Mouse (Mus musculus): ENCODE results near the gene Srrm3. TPM values are rescaled to one million over a fixed set of nuclear protein-coding genes. Genes with fewer than 3 reads are reported as not detected.

Gene Srrm3
- polyA plus RNA-seq, 1 experiment from 2014 or later = 79.4 TPM

DNA sequence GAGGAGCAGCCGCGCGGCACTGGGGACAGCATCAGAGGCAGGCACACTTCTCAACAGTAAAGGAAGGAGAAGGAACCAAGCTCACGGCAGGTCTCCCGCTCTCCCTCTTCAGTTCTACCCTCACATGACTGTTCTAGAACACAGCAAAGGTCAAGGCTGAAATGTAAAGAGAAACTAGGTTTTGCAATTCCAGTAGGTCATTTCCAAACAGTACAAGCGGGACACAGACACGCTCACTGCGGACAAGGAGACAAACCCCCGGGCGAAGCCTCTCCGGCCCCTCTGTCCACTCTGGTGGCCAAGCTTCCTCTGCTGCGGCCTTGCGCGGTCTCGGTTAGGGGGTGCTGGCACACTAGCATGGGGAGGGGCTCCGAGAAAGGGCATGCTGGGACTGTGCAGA, 102.3 kb downstream of the Srrm3 start:
- Histone ChIP-seq H3K27ac (replicated peaks) (no peak overlapping the region), H3K9ac (no peak overlapping the region), H3K27me3 (no peaks in the 10 kb centered on the region), H3K4me1 (replicated peaks) (peaks cover 15% of the 10 kb centered on the region; the same call in 1 of the 2 replicates), H3K4me2 (no peak overlapping the region), H3K9me3 (no peaks in the 10 kb centered on the region), H3K4me3 (no peak overlapping the region), H3K36me3 (peaks cover 30% of the 10 kb centered on the region)
- no peak for ATAC-seq (ENCODE audit: low FRiP score, low read depth)
- WGBS = 93% methylated on average over 16 of the region's 16 CpGs

GRCm38 (mm10) chr5:135909646-135910045, 103.0 kb downstream of the Srrm3 start:
- Histone ChIP-seq H3K4me2 (no peak overlapping the region), H3K36me3 (peaks cover 32% of the 10 kb centered on the region), H3K9me3 (no peaks in the 10 kb centered on the region), H3K27ac (replicated peaks) (no peak overlapping the region), H3K9ac (no peak overlapping the region), H3K27me3 (no peaks in the 10 kb centered on the region), H3K4me3 (no peak overlapping the region), H3K4me1 (replicated peaks) (peaks cover 18% of the 10 kb centered on the region; the same call in 1 of the 2 replicates)
- no peak for ATAC-seq (ENCODE audit: low FRiP score, low read depth)
- 87% methylated on average over 10 of the region's 10 CpGs for WGBS

DNA sequence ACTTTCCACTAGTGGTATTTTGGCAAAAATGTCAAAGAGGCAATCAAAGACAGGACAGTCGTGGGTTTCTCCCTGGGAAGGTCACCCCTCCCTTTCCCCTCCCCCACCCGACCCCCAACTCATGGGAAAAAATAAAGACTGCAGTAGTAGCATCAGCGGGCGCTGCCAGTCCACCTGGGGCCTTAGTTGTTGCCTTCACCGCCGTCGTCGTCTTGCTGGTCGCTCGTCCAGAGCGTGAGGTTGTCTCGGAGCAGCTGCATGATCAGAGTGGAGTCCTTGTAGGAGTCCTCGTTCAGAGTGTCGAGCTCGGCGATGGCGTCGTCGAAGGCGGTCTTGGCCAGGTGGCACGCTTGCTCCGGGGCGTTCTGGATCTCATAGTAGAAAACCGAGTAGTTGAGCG, 104.1 kb downstream of the Srrm3 start:
- ATAC-seq (ENCODE audit: low FRiP score, low read depth) = no peak
- no peak overlapping the region for H3K9ac ChIP-seq
- 90% methylated on average over 25 of the region's 25 CpGs for WGBS

DNA sequence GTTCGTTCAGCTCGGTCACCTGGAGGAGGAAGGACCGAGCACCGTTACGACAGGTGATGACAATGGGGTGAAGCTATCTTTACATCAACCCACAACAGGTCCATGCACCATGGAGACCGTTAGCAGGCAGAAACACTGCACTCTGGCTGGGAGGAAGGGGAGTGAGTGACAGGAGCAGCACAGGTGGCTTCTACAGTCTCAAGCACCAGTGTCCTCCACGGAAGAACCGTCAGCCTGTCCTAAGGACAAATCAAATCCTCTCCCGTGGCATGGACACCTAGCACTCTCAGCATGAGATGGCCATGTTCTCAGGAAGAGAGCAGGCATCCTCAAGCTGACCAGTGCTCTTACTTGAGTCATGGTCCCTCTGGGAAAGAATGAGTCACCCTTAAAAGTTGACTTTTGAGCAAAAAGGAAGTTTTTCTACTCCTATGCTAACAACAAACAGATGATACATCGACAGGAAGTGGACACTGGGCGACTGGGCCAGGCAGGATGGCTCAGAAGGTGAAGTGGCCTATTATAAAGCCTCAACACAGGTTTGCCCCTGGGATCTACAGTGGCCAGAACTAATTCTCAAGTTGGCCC, 105.0 kb downstream of the Srrm3 start:
- Histone ChIP-seq H3K36me3 (peaks cover 32% of the 10 kb centered on the region), H3K4me1 (replicated peaks) (peaks cover 20% of the 10 kb centered on the region; the same call in 1 of the 2 replicates)

More for the DNA sequence above, 104.1 kb downstream of the Srrm3 start:
- Histone ChIP-seq H3K9me3 (no peaks in the 10 kb centered on the region), H3K36me3 (peaks cover 32% of the 10 kb centered on the region), H3K27ac (replicated peaks) (no peak overlapping the region), H3K4me2 (no peak overlapping the region), H3K4me3 (no peak overlapping the region), H3K27me3 (no peaks in the 10 kb centered on the region), H3K4me1 (replicated peaks) (peaks cover 20% of the 10 kb centered on the region; the same call in 1 of the 2 replicates)

GRCm38 (mm10) chr5:135913201-135913600, 106.5 kb downstream of the Srrm3 start:
- no peak overlapping the region for H3K9ac ChIP-seq
- no peak overlapping the region for H3K4me2 ChIP-seq
- no peak overlapping the region for H3K4me3 ChIP-seq
- H3K27me3 ChIP-seq = no peaks in the 10 kb centered on the region
- no peak for ATAC-seq (ENCODE audit: low FRiP score, low read depth)
- 90% methylated on average over 5 of the region's 5 CpGs for WGBS
- H3K9me3 ChIP-seq = no peaks in the 10 kb centered on the region
- H3K27ac ChIP-seq (replicated peaks) = no peak overlapping the region
- H3K4me1 ChIP-seq (replicated peaks) = peaks cover 14% of the 10 kb centered on the region; the same call in 1 of the 2 replicates
- H3K36me3 ChIP-seq = peaks cover 34% of the 10 kb centered on the region

More for the DNA sequence above, 105.0 kb downstream of the Srrm3 start:
- H3K4me3 ChIP-seq = no peak overlapping the region
- no peaks in the 10 kb centered on the region for H3K27me3 ChIP-seq
- no peak overlapping the region for H3K4me2 ChIP-seq
- no peak for ATAC-seq (ENCODE audit: low FRiP score, low read depth)
- H3K9me3 ChIP-seq = no peaks in the 10 kb centered on the region
- no peak overlapping the region for H3K27ac ChIP-seq (replicated peaks)
- H3K9ac ChIP-seq = no peak overlapping the region
- 93% methylated on average over 11 of the region's 11 CpGs for WGBS

- ATAC-seq (ENCODE audit: low FRiP score, low read depth) = no peak
- Histone ChIP-seq H3K27me3 (no peaks in the 10 kb centered on the region), H3K36me3 (peaks cover 39% of the 10 kb centered on the region), H3K4me2 (no peak overlapping the region), H3K27ac (replicated peaks) (no peak overlapping the region), H3K4me3 (no peak overlapping the region), H3K9ac (no peak overlapping the region), H3K9me3 (no peaks in the 10 kb centered on the region), H3K4me1 (replicated peaks) (peaks cover 14% of the 10 kb centered on the region; the same call in 1 of the 2 replicates)
- WGBS = 86% methylated on average over 6 of the region's 6 CpGs
Measured at GRCm38 (mm10) chr5:135914156-135914555, 107.5 kb downstream of the Srrm3 start.

- Histone ChIP-seq H3K9me3 (no peaks in the 10 kb centered on the region), H3K9ac (no peak overlapping the region), H3K4me3 (no peak overlapping the region), H3K27ac (replicated peaks) (no peak overlapping the region), H3K36me3 (peaks cover 35% of the 10 kb centered on the region), H3K4me2 (no peak overlapping the region), H3K4me1 (replicated peaks) (peaks cover 14% of the 10 kb centered on the region; the same call in 1 of the 2 replicates), H3K27me3 (no peaks in the 10 kb centered on the region)
- no peak for ATAC-seq (ENCODE audit: low FRiP score, low read depth)
- 88% methylated on average over 6 of the region's 6 CpGs for WGBS
Measured at GRCm38 (mm10) chr5:135916051-135916565, 109.4 kb downstream of the Srrm3 start.

GRCm38 (mm10) chr5:135916601-135917000, 109.9 kb downstream of the Srrm3 start:
- H3K27ac ChIP-seq (replicated peaks) = no peak overlapping the region
- H3K36me3 ChIP-seq = peaks cover 35% of the 10 kb centered on the region
- ATAC-seq (ENCODE audit: low FRiP score, low read depth) = no peak

GRCm38 (mm10) chr5:135917327-135918058, 110.8 kb downstream of the Srrm3 start:
- H3K27ac ChIP-seq (replicated peaks) = no peak overlapping the region
- peaks cover 42% of the 10 kb centered on the region for H3K36me3 ChIP-seq
- H3K27me3 ChIP-seq = no peaks in the 10 kb centered on the region
- H3K9me3 ChIP-seq = no peaks in the 10 kb centered on the region
- H3K9ac ChIP-seq = no peak overlapping the region
- no peak overlapping the region for H3K4me2 ChIP-seq
- H3K4me1 ChIP-seq (replicated peaks) = peaks cover 16% of the 10 kb centered on the region; the same call in 1 of the 2 replicates
- 97% methylated on average over 8 of the region's 8 CpGs for WGBS
- no peak for ATAC-seq (ENCODE audit: low FRiP score, low read depth)
- H3K4me3 ChIP-seq = no peak overlapping the region

More at GRCm38 (mm10) chr5:135916601-135917000, 109.9 kb downstream of the Srrm3 start:
- H3K9me3 ChIP-seq = no peaks in the 10 kb centered on the region
- no peak overlapping the region for H3K4me2 ChIP-seq
- no peaks in the 10 kb centered on the region for H3K27me3 ChIP-seq
- H3K4me3 ChIP-seq = no peak overlapping the region
- peaks cover 16% of the 10 kb centered on the region; the same call in 1 of the 2 replicates for H3K4me1 ChIP-seq (replicated peaks)
- H3K9ac ChIP-seq = no peak overlapping the region
- 92% methylated on average over 3 of the region's 3 CpGs for WGBS

GRCm38 (mm10) chr5:135918059-135918437, 111.4 kb downstream of the Srrm3 start:
- H3K36me3 ChIP-seq = peaks cover 42% of the 10 kb centered on the region
- H3K9ac ChIP-seq = no peak overlapping the region
- H3K4me1 ChIP-seq (replicated peaks) = peaks cover 16% of the 10 kb centered on the region; the same call in 1 of the 2 replicates
- H3K4me2 ChIP-seq = no peak overlapping the region
- H3K27ac ChIP-seq (replicated peaks) = no peak overlapping the region
- no peaks in the 10 kb centered on the region for H3K27me3 ChIP-seq
- 95% methylated on average over 5 of the region's 5 CpGs for WGBS
- no peak overlapping the region for H3K4me3 ChIP-seq
- ATAC-seq (ENCODE audit: low FRiP score, low read depth) = no peak
- no peaks in the 10 kb centered on the region for H3K9me3 ChIP-seq

- no peak overlapping the region for H3K4me2 ChIP-seq
- no peak overlapping the region for H3K4me3 ChIP-seq
- no peak for ATAC-seq (ENCODE audit: low FRiP score, low read depth)
- no peak overlapping the region for H3K27ac ChIP-seq (replicated peaks)
- H3K27me3 ChIP-seq = no peaks in the 10 kb centered on the region
- no peaks in the 10 kb centered on the region for H3K9me3 ChIP-seq
- 97% methylated on average over 5 of the region's 5 CpGs for WGBS
- H3K4me1 ChIP-seq (replicated peaks) = peaks cover 13% of the 10 kb centered on the region
- H3K9ac ChIP-seq = no peak overlapping the region
- H3K36me3 ChIP-seq = peaks cover 42% of the 10 kb centered on the region
Measured at GRCm38 (mm10) chr5:135918593-135918992, 111.9 kb downstream of the Srrm3 start.

GRCm38 (mm10) chr5:135919902-135920301, 113.2 kb downstream of the Srrm3 start:
- no peak overlapping the region for H3K4me3 ChIP-seq
- no peak overlapping the region for H3K27ac ChIP-seq (replicated peaks)
- no peak overlapping the region for H3K9ac ChIP-seq
- H3K27me3 ChIP-seq = no peaks in the 10 kb centered on the region
- H3K4me2 ChIP-seq = no peak overlapping the region
- no peaks in the 10 kb centered on the region for H3K9me3 ChIP-seq
- peaks cover 42% of the 10 kb centered on the region for H3K36me3 ChIP-seq
- peaks cover 13% of the 10 kb centered on the region for H3K4me1 ChIP-seq (replicated peaks)
- no peak for ATAC-seq (ENCODE audit: low FRiP score, low read depth)
- WGBS = 85% methylated on average over 3 of the region's 3 CpGs

All from hindbrain, embryonic 15.5 days (tissue).